Mouse (Mus musculus): ENCODE data around the gene Lrrc51. TPM values are rescaled to one million over a fixed set of nuclear protein-coding genes. Genes with fewer than 3 reads are reported as not detected.

The Lrrc51 gene
- total and polyA plus RNA-seq, 3 experiments = 4.9 to 6.6 (median 5.6) TPM

DNA sequence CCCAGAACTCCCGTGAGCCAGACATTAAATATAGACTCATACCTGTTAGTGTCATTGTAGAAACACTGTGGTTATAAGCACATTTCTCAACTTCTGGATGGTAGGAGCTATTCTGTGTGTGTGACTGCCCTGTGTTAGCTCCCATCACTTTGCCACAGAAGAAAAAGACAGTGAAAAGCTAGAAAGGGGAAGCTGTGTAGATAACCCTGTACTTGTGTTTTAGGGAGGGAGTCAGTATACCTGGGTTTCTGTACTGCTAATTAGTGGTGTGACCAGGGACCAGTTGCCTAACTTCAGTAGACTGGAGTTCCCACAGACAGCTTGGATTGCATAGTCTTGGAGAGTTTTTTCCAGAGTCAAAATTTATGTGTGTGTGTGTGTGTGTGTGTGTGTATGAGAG lies 22.8 kb upstream of the Lrrc51 start:
- no peak for TF ChIP-seq MXI1 (IDR thresholded peaks at IDR 0.05; ENCODE audit: low read depth, low read length)
- no peak for TF ChIP-seq CTCF (conservative IDR thresholded peaks at IDR 0.05 in 1 of 2, IDR thresholded peaks at IDR 0.05 in 1 of 2; ENCODE audit: low read depth in 2 of 2, low read length in 2 of 2)
- no peak for TF ChIP-seq USF1 (IDR thresholded peaks at IDR 0.05; ENCODE audit: low read depth, low read length)
- TF ChIP-seq SIN3A (IDR thresholded peaks at IDR 0.05; ENCODE audit: low read length) = no peak
- TF ChIP-seq ZMIZ1 (IDR thresholded peaks at IDR 0.05; ENCODE audit: low read depth, low read length) = no peak
- no peak for TF ChIP-seq JUN (IDR thresholded peaks at IDR 0.05; ENCODE audit: insufficient read depth, low read depth, low read length)
- TF ChIP-seq ZNF384 (IDR thresholded peaks at IDR 0.05; ENCODE audit: low read depth, low read length) = no peak
- H3K9ac ChIP-seq (ENCODE audit: insufficient read depth, low read depth) = no peak overlapping the region
- no peak overlapping the region for H3K4me3 ChIP-seq (replicated peaks in 1 of 3; ENCODE audit: low read depth in 2 of 3, low read length in 2 of 3, poor library complexity in 1 of 3)
- no peaks in the 10 kb centered on the region for H3K27me3 ChIP-seq (replicated peaks)
- no peak for DNase-seq (ENCODE audit: extremely low read depth)
- H3K4me1 ChIP-seq (ENCODE audit: control insufficient read depth in 1 of 2, insufficient read depth in 2 of 2) = peaks cover 0 to 23% of the 10 kb centered on the region in 2 experiments; a peak in 2 of 4 replicates
- no peak overlapping the region for H3K4me2 ChIP-seq (ENCODE audit: insufficient read depth, low read depth, poor library complexity, severe bottlenecking)
- dilution Hi-C loops (cut with MboI; ENCODE audit: extremely low pct_ligation_motif_present, extremely low pct_unique_long_range_greater_than_20kb, low sequenced_read_pairs) (no loop called here), in situ Hi-C loops (cut with MboI; ENCODE audit: low pct_ligation_motif_present, low pct_unique_long_range_greater_than_20kb, low sequenced_read_pairs) (no loop called here)
- no peaks in the 10 kb centered on the region for H3K9me3 ChIP-seq (replicated peaks; ENCODE audit: low read length)
- no peak overlapping the region for H3K27ac ChIP-seq (ENCODE audit: insufficient read depth, low read depth)
- peaks cover 3% of the 10 kb centered on the region; the same call in 1 of the 2 replicates for H3K79me2 ChIP-seq (replicated peaks; ENCODE audit: control insufficient read depth, extremely low read depth, insufficient read depth, poor library complexity, severe bottlenecking)
- H3K36me3 ChIP-seq (replicated peaks in 1 of 2; ENCODE audit: control insufficient read depth in 1 of 2, insufficient read depth in 1 of 2, low read length in 1 of 2) = peaks cover 0 to 17% of the 10 kb centered on the region in 2 experiments

DNA sequence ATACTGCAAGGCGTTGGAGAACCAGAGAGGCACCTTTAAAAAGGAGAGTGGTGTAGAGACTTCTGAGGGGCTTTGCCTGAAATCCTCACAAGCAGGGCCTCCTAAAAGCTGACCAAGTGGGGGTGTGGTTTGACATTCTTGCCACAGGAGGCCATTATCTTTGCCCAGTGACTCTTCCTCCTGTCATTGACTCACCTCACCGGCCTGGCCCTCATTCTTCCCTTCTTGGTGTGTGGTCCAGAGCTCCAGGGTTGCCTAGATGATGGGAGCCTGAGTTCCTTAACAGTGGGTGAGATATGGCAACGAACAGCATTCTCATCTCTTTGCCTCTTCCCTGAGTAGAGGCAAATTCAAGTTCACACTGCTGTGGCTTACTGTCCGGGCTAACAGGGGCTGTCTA lies 22.2 kb upstream of the Lrrc51 start:
- H3K79me2 ChIP-seq (replicated peaks; ENCODE audit: control insufficient read depth, extremely low read depth, insufficient read depth, poor library complexity, severe bottlenecking) = peaks cover 3% of the 10 kb centered on the region; the same call in 1 of the 2 replicates
- peaks cover 0 to 17% of the 10 kb centered on the region in 2 experiments for H3K36me3 ChIP-seq (replicated peaks in 1 of 2; ENCODE audit: control insufficient read depth in 1 of 2, insufficient read depth in 1 of 2, low read length in 1 of 2)
- dilution Hi-C loops (cut with MboI; ENCODE audit: extremely low pct_ligation_motif_present, extremely low pct_unique_long_range_greater_than_20kb, low sequenced_read_pairs) (no loop called here), in situ Hi-C loops (cut with MboI; ENCODE audit: low pct_ligation_motif_present, low pct_unique_long_range_greater_than_20kb, low sequenced_read_pairs) (no loop called here)
- no peak overlapping the region for H3K4me2 ChIP-seq (ENCODE audit: insufficient read depth, low read depth, poor library complexity, severe bottlenecking)
- H3K27ac ChIP-seq (ENCODE audit: insufficient read depth, low read depth) = no peak overlapping the region
- no peak overlapping the region for H3K9ac ChIP-seq (ENCODE audit: insufficient read depth, low read depth)
- TF ChIP-seq CTCF (conservative IDR thresholded peaks at IDR 0.05 in 1 of 2, IDR thresholded peaks at IDR 0.05 in 1 of 2; ENCODE audit: low read depth in 2 of 2, low read length in 2 of 2) (no peak), ZNF384 (IDR thresholded peaks at IDR 0.05; ENCODE audit: low read depth, low read length) (no peak), UBTF (IDR thresholded peaks at IDR 0.05; ENCODE audit: low read depth, low read length) (no peak)
- H3K9me3 ChIP-seq (replicated peaks; ENCODE audit: low read length) = no peaks in the 10 kb centered on the region
- H3K4me3 ChIP-seq (replicated peaks in 1 of 3; ENCODE audit: low read depth in 2 of 3, low read length in 2 of 3, poor library complexity in 1 of 3) = no peak overlapping the region
- no peak for DNase-seq (ENCODE audit: extremely low read depth)
- peaks cover 0 to 23% of the 10 kb centered on the region in 2 experiments; a peak in 2 of 4 replicates for H3K4me1 ChIP-seq (ENCODE audit: control insufficient read depth in 1 of 2, insufficient read depth in 2 of 2)
- H3K27me3 ChIP-seq (replicated peaks) = no peaks in the 10 kb centered on the region

DNA sequence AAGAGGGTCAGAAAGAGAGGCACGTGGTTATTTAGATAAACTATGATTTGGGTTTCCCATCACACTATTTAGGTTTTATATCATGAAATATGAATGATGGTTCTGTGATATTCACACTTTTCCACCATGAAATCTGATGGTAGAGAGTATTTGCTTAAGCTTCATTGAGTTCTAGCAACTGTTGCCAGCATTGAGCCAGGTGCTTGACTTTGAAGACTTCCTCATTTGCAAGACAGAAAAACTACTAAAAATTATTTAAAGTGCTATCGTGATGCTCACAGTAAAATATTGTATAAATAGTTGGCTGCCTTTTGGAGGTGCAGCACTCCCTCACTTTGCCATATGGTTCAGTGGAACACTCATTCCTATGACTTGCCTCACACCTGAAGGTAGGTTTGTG lies 21.6 kb upstream of the Lrrc51 start:
- H3K9me3 ChIP-seq (replicated peaks; ENCODE audit: low read length) = no peaks in the 10 kb centered on the region
- H3K4me2 ChIP-seq (ENCODE audit: insufficient read depth, low read depth, poor library complexity, severe bottlenecking) = no peak overlapping the region
- H3K79me2 ChIP-seq (replicated peaks; ENCODE audit: control insufficient read depth, extremely low read depth, insufficient read depth, poor library complexity, severe bottlenecking) = peaks cover 4% of the 10 kb centered on the region
- DNase-seq (ENCODE audit: extremely low read depth) = no peak
- in situ Hi-C loops (cut with MboI; ENCODE audit: low pct_ligation_motif_present, low pct_unique_long_range_greater_than_20kb, low sequenced_read_pairs) (no loop called here), dilution Hi-C loops (cut with MboI; ENCODE audit: extremely low pct_ligation_motif_present, extremely low pct_unique_long_range_greater_than_20kb, low sequenced_read_pairs) (no loop called here)
- H3K4me1 ChIP-seq (ENCODE audit: control insufficient read depth in 1 of 2, insufficient read depth in 2 of 2) = peaks cover 0 to 23% of the 10 kb centered on the region in 2 experiments; a peak in 2 of 4 replicates
- TF ChIP-seq BHLHE40 (IDR thresholded peaks at IDR 0.05; ENCODE audit: low read depth, low read length) (no peak), NELFE (IDR thresholded peaks at IDR 0.05; ENCODE audit: low read depth, low read length) (no peak), POLR2A (IDR thresholded peaks at IDR 0.05; ENCODE audit: low read depth, low read length) (no peak), ZMIZ1 (IDR thresholded peaks at IDR 0.05; ENCODE audit: low read depth, low read length) (no peak), JUN (IDR thresholded peaks at IDR 0.05; ENCODE audit: insufficient read depth, low read depth, low read length) (no peak), USF1 (IDR thresholded peaks at IDR 0.05; ENCODE audit: low read depth, low read length) (no peak)
- H3K27me3 ChIP-seq (replicated peaks) = no peaks in the 10 kb centered on the region
- no peak overlapping the region for H3K27ac ChIP-seq (ENCODE audit: insufficient read depth, low read depth)
- H3K4me3 ChIP-seq (replicated peaks in 1 of 3; ENCODE audit: low read depth in 2 of 3, low read length in 2 of 3, poor library complexity in 1 of 3) = no peak overlapping the region
- H3K9ac ChIP-seq (ENCODE audit: insufficient read depth, low read depth) = no peak overlapping the region
- H3K36me3 ChIP-seq (replicated peaks in 1 of 2; ENCODE audit: control insufficient read depth in 1 of 2, insufficient read depth in 1 of 2, low read length in 1 of 2) = peaks cover 0 to 17% of the 10 kb centered on the region in 2 experiments

Measured in CH12.LX (cell line).